Mouse (Mus musculus): ENCODE data around the gene Jazf1. TPM values are rescaled to one million over a fixed set of nuclear protein-coding genes. Genes with fewer than 3 reads are reported as not detected.

Jazf1 gene
- polyA plus RNA-seq, 1 experiment: 0.27 TPM

DNA sequence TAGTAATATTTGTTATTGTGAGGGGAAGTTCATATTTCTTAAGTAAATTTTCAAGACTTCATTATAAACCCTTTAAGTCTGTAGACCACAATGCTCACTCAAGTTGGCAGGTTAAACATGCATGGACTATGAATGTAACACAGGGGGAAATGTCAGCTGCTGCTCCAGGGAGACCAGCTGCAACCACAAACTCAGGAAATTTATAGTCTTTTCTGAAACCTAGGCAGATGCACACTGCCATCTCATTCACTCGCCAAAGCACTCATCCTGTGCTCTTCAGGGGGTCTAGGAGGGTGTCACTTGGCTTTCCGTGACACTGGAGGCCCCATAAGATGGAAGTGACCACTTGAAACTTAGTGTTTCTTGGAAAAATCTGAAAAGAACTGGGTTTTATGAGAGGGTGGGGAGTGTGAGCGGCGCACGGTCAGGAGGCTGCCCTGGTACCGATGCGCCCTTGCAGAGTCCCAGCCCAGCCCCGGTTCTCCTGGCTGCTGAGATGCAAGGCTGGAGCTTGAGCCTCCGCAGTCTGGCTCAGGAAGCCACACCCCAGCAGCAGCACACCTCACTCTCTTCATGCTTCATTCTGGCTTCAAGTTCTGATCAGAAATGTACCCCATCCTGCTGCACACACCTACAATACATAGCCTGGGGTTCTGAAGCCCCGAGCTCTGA, 251.1 kb downstream of the Jazf1 start:
- TF ChIP-seq CTCF (IDR thresholded peaks at IDR 0.05; ENCODE audit: extremely low read depth, insufficient read length, insufficient replicate concordance, low read depth, low read length) (no peak), POLR2A (IDR thresholded peaks at IDR 0.05; ENCODE audit: low read depth, low read length) (no peak)
- Histone ChIP-seq H3K27ac (ENCODE audit: insufficient read depth, low read depth, low read length) (no peak overlapping the region), H3K36me3 (ENCODE audit: control insufficient read depth, insufficient read depth, low read length) (no peaks in the 10 kb centered on the region), H3K4me1 (ENCODE audit: control insufficient read depth, insufficient read depth, insufficient read length, low read length) (no peaks in the 10 kb centered on the region), H3K27me3 (ENCODE audit: control insufficient read depth, insufficient read depth, low read length) (no peaks in the 10 kb centered on the region), H3K4me3 (ENCODE audit: low read depth, low read length) (no peak overlapping the region)
- WGBS: 71% methylated on average over 10 of the region's 10 CpGs

DNA sequence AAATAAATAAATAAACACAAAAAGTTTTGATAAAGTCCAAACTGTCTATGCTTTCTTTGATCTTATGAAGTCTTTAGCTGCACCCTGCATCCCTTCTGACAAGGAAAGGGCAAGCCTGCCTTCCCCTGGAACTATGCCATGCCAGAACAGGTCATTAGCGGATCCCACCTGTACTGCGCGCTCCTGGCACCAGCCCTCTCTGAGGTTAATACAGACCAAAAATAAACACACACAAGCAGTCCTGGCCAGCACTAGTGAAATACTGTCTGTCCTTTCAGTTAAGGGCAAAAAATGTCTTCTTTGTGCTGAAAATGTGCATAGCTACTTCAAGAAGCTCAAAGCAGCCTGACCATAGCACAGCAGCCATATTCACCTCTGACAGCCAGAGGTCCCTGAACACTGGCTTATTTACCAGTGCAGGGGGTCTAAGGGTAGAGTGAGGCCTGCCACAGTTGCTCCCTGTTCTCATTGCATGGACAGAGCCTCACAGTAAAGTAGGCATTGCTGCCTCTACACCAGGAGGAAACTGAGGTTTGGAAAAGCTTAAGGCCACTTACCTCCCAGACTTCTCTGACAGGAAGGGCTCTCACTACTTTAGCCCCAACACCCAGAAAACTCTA, 263.1 kb downstream of the Jazf1 start:
- Histone ChIP-seq H3K4me3 (ENCODE audit: low read depth, low read length) (no peak overlapping the region), H3K36me3 (ENCODE audit: control insufficient read depth, insufficient read depth, low read length) (no peaks in the 10 kb centered on the region), H3K27me3 (ENCODE audit: control insufficient read depth, insufficient read depth, low read length) (no peaks in the 10 kb centered on the region), H3K27ac (ENCODE audit: insufficient read depth, low read depth, low read length) (no peak overlapping the region), H3K4me1 (ENCODE audit: control insufficient read depth, insufficient read depth, insufficient read length, low read length) (no peaks in the 10 kb centered on the region)
- WGBS: 71% methylated on average over 3 of the region's 3 CpGs
- TF ChIP-seq POLR2A (IDR thresholded peaks at IDR 0.05; ENCODE audit: low read depth, low read length) (no peak), CTCF (IDR thresholded peaks at IDR 0.05; ENCODE audit: extremely low read depth, insufficient read length, insufficient replicate concordance, low read depth, low read length) (no peak)

DNA sequence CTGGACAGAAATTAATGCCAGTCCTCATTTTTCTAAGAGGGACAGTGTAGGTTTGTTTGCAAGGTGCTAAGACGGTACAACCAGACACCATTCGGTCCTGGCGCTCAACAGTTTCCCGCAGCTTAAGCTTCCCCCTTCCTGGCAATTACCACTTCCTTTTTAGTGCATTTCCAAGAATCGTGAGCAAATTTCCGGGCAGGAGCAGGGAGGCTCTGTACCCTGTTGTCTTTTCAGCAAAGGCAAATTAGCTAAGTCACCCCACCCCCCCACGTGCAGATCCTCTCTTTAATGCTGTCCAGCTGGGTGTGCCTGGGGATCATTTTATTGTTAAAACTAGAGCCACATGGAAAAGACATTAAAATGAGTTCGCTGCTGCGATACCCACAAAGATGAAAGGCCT, 266.2 kb downstream of the Jazf1 start:
- WGBS: 63% methylated on average over 9 of the region's 9 CpGs
- no peak overlapping the region for H3K27ac ChIP-seq (ENCODE audit: insufficient read depth, low read depth, low read length)
- TF ChIP-seq POLR2A (IDR thresholded peaks at IDR 0.05; ENCODE audit: low read depth, low read length) (no peak), CTCF (IDR thresholded peaks at IDR 0.05; ENCODE audit: extremely low read depth, insufficient read length, insufficient replicate concordance, low read depth, low read length) (no peak)

DNA sequence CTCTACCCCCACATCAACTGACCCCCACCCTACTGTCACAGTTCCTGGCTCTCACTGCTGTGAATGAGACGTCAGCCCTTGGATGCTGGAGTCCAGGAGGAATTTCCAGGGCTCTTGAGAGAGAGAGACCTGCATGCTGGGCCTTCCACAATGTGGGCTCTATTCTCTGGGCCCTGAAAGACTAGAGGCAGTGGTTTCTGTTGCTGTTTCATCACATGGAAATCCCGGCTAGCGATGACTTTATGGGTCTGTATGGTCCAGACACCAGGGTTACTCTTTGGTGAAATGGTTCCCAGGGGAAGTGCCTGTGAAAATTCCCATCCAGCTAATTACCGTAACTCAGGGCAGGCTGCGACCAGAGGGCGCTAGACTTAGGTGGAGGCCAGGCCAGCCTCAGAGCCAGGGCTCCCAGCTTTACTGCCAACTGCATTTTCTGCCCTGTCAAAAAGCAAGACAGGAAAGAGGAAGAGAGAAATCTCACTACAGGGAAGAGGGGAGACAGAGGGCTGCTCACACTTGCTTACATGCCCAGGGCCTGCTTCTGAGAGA, 271.1 kb downstream of the Jazf1 start:
- no peak for TF ChIP-seq CTCF (IDR thresholded peaks at IDR 0.05; ENCODE audit: extremely low read depth, insufficient read length, insufficient replicate concordance, low read depth, low read length)
- TF ChIP-seq POLR2A (IDR thresholded peaks at IDR 0.05; ENCODE audit: low read depth, low read length): no peak
- no peaks in the 10 kb centered on the region; the same call in 1 of the 2 replicates for H3K4me1 ChIP-seq (ENCODE audit: control insufficient read depth, insufficient read depth, insufficient read length, low read length)
- 79% methylated on average over 6 of the region's 6 CpGs for WGBS

More for the DNA sequence above, 266.2 kb downstream of the Jazf1 start:
- Histone ChIP-seq H3K27me3 (ENCODE audit: control insufficient read depth, insufficient read depth, low read length) (no peaks in the 10 kb centered on the region), H3K36me3 (ENCODE audit: control insufficient read depth, insufficient read depth, low read length) (no peaks in the 10 kb centered on the region), H3K4me1 (ENCODE audit: control insufficient read depth, insufficient read depth, insufficient read length, low read length) (no peaks in the 10 kb centered on the region), H3K4me3 (ENCODE audit: low read depth, low read length) (no peak overlapping the region)

DNA sequence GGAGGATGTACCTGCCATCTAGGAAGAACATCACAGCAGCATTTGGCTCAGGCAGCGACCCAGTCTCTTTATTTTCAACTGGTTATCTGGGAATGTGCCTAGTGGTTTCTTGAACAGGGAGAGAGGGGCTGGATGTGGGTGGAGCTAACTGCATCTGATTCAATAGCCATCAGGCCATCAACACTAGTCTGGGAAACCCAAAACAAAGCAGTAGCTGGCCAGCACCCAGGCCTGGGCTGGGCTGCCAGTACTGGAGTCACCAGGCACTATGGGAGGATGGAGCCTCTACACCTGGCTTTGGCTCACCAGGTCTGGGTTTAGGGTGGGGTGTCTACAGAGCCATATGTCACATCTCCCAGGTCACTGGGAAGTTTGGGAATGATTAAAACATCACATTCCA, 271.7 kb downstream of the Jazf1 start:
- TF ChIP-seq CTCF (IDR thresholded peaks at IDR 0.05; ENCODE audit: extremely low read depth, insufficient read length, insufficient replicate concordance, low read depth, low read length) (no peak), POLR2A (IDR thresholded peaks at IDR 0.05; ENCODE audit: low read depth, low read length) (no peak)
- WGBS: 64% methylated on average over 1 of the region's 1 CpGs
- no peaks in the 10 kb centered on the region; the same call in 1 of the 2 replicates for H3K4me1 ChIP-seq (ENCODE audit: control insufficient read depth, insufficient read depth, insufficient read length, low read length)
- H3K36me3 ChIP-seq (ENCODE audit: control insufficient read depth, insufficient read depth, low read length): no peaks in the 10 kb centered on the region
- H3K27me3 ChIP-seq (ENCODE audit: control insufficient read depth, insufficient read depth, low read length): no peaks in the 10 kb centered on the region
- no peak overlapping the region for H3K4me3 ChIP-seq (ENCODE audit: low read depth, low read length)
- H3K27ac ChIP-seq (ENCODE audit: insufficient read depth, low read depth, low read length): no peak overlapping the region

More for the DNA sequence above, 271.1 kb downstream of the Jazf1 start:
- no peaks in the 10 kb centered on the region for H3K27me3 ChIP-seq (ENCODE audit: control insufficient read depth, insufficient read depth, low read length)
- H3K4me3 ChIP-seq (ENCODE audit: low read depth, low read length): no peak overlapping the region
- no peak overlapping the region for H3K27ac ChIP-seq (ENCODE audit: insufficient read depth, low read depth, low read length)
- H3K36me3 ChIP-seq (ENCODE audit: control insufficient read depth, insufficient read depth, low read length): no peaks in the 10 kb centered on the region

DNA sequence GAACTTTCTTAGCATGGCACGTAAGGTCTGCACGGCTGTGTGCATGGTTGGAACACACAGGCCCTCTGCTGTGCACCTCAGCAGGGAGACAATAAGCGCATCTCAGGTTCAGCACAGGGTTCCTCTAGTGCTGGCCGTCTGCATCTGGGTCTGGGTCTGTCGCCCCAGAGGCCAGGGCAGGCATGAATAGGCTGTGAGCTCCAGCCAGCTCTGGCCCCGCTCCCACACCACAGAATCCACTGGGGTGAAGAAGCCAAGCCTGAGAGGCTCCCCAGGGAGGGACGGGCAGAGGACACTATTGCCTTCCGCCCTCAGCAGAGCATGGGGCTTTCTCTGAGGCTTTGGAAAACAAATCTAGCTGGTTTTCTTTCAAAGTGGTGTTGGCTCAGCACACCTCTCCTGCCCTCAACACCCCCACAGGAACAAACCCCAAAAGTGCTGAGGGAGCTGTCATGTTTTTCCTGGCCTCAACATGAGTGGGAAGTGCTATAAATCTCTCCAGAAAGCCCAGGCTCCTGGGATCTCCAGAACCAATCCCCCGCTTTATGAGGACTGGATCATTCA, 272.3 kb downstream of the Jazf1 start:
- Histone ChIP-seq H3K4me3 (ENCODE audit: low read depth, low read length) (no peak overlapping the region), H3K27me3 (ENCODE audit: control insufficient read depth, insufficient read depth, low read length) (no peaks in the 10 kb centered on the region), H3K36me3 (ENCODE audit: control insufficient read depth, insufficient read depth, low read length) (no peaks in the 10 kb centered on the region), H3K27ac (ENCODE audit: insufficient read depth, low read depth, low read length) (no peak overlapping the region), H3K4me1 (ENCODE audit: control insufficient read depth, insufficient read depth, insufficient read length, low read length) (no peaks in the 10 kb centered on the region; the same call in 1 of the 2 replicates)
- WGBS: 82% methylated on average over 9 of the region's 9 CpGs
- TF ChIP-seq POLR2A (IDR thresholded peaks at IDR 0.05; ENCODE audit: low read depth, low read length) (no peak), CTCF (IDR thresholded peaks at IDR 0.05; ENCODE audit: extremely low read depth, insufficient read length, insufficient replicate concordance, low read depth, low read length) (no peak)
